Mouse (Mus musculus) spleen, postnatal 10 days (tissue): ENCODE measurements around the gene Gm12166.

ENCODE experiments used
- DNase-seq, 2 experiments: peaks; one replicate each; pipeline ENCODE4 v3.0.0; 2021 to 2022; ENCODE audit warnings: low spot score in 2 of 2

The Gm12166 gene

DNA sequence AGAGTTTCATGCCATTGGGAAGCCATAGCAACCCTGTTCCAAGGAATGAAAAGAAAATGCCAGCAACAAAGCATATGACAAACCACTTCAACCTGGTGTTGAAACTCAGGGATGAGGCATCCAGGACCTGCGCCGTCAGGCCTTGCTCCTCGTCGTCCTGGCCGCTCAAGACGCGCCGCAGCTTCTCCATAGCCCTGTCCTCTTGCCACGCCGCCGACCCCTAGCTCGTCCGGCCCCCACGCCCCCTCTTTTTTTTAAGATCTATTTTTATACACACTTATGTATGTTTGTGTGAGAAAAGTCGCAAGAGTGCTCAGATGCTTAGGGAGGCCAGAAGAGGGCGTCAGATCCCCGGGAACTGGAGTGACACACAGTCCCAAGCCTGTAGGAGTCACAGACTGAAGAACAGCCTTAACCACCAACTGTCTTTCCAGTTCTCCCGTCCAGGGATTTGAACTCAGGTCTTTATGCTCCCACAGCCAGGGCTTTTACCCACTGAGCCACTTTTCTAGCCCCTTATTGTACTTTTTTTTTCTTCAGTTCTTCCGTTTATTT lies at the start of gene Gm12166:
Gene Gm12166 (minus strand): TSS at position 217 of the 555 bp plus-strand sequence.
- DNase-seq: peak in 1 of 2 experiments; percentile 79

DNA sequence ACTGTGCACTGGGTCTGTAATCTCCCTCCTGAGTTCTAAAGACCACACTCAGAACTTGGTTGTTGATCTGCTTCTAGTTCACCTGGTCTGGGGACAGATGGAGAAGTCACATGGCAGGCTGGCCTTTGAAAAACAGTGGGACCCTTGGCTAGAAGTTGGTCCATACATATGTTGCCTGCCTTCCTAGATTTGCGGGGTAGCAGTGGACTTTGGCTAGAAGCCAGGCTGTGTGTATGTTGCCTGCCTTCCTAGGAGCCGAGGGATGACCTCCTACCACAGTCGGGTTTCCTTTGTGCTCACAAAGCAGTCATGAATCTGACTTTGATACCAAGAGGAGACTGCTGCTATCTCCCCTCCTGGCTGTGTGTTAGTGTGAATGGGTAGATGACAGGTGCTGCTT lies 44.9 kb upstream of the Gm12166 start:
- DNase-seq: no peak

DNA sequence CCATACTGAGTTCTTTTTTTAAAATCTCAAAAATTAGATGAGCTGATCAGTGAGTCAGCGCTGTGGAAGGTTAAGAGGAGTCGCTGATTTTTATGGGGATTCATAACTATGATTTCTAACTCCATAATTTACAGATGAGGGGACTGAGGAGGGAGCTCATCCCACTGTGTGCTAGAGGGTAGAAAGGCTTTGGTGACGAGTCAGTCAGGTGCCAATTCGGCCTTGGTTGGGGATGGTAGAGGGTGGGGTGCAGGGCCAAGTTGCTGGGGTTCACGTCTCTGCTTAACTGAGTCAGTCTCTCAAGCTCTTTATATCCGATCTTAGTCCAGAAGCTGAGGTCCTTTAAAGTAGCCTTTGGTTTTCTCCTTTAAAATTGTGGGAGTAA lies 44.1 kb upstream of the Gm12166 start:
- DNase-seq: no peak

DNA sequence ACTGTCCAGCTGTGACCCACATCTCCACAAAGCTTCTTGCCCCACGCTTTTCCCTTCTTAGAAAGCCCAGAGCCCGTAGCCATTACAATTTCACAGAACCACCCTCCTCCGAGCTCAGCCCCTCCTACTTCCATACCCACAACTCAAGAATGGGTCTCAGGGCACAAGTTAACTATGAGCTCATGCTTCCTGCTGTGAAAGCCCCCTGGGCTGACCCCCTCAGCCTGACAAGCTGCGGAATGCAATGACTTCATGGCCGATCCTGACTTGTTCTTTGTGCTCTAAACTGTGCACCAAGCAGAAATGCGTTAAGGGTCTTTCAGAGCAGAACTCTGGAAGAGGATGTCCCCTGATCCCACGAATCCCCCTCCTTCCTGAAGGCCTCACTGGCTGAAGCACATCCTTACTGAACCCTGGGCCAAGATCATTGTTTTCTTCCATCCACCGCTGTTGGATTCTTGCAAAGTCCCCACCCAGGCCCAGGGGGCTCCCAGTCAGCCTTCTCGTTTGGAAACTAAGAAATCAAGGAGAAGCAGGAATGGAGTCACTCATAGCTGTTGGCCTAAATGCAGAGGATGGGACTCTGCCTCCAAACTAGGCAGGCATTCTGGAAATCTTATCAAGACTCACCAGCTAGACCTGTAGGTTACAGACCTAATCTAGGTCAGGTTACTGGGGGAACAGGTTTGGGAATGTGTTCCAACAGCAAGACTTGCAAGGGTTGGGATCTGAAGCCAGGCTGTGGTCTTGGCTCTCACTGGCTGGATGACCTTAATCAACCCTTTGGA lies 43.5 kb upstream of the Gm12166 start:
- no peak for DNase-seq

DNA sequence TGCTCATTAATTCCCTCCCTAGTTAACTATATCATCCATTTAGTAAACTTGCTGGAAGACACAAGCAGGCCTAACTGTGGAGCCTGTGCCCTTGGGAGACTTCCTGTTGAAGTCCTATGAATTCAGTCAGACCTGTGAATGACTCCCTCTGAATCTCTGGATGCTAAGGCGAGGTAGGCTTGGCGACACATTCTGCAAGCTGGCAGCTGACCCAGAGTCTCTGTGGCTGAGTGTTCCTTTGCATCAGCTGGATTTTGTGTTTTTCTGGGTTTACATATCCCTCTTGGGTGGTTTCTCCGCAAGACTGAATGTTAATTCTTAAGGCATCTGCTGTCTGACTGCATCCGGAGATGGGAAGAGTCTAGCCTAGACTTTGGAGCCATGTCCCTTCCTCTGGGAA lies 40.0 kb upstream of the Gm12166 start:
- no peak for DNase-seq

DNA sequence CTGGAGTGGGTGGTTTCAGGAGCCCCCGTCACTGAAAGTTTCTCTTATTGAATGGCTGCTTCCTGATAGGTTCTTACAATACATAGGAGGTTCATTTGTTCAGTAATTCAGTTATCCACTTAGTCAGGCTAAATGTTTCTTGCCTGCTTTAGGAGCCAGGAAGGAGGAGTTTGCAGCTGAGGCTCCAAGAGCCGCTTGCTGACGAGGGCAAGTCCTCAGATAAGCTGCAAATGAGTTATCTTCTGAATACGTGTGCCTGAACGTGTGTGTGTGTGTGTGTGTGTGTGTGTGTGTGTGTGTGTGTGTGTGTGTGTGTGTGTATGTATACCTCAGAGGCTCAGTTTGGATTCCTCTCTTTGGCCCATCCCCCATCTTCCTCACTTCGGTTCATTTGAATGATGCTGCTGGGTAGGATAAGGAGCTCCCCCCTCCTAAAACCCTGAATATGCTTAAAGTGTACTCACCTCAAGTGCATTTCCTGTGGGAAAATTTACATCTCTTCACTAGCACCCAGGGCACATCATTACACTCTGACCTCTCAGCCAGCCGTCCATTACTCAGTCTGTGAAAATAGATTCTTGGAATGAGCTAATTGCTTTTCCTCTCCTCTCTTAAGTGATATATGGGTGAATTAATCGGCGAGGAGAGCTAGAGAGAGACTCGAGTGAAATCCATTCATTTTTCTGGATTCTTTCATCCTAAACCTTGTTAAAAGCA lies 39.0 kb upstream of the Gm12166 start:
- no peak for DNase-seq

DNA sequence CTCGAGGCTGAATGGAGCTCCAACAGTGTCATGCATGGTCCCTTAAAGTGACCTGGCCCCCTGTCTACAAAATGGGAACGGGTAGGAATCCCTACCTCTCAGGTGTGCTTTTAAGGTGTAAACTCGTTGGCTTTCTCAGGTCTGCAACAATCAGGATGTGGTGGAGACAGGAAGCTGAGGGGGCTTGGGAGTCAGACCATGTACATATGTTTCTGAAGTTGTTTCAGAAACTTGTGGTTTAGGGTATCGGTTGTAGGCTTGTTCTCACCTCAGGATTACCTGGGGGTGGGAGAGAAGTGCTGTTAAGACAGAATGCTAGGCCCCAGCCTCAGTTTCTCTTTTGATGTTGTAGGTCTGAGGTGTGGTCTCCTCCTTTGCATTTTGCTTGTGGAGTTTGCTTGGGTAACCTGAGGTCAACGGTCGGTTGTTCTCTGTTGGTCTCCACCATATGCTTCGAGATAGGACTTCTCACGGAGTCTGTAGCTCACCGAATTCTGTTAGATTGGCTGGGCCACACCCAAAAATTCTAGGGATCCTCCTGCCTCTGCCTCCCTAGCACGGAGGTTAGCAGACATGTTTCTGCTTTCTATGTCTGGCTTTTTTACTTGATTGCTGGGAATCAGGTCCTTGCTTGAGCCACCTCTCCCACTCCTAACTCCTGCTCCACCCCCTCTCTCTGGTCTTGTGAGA lies 38.1 kb upstream of the Gm12166 start:
- no peak for DNase-seq

DNA sequence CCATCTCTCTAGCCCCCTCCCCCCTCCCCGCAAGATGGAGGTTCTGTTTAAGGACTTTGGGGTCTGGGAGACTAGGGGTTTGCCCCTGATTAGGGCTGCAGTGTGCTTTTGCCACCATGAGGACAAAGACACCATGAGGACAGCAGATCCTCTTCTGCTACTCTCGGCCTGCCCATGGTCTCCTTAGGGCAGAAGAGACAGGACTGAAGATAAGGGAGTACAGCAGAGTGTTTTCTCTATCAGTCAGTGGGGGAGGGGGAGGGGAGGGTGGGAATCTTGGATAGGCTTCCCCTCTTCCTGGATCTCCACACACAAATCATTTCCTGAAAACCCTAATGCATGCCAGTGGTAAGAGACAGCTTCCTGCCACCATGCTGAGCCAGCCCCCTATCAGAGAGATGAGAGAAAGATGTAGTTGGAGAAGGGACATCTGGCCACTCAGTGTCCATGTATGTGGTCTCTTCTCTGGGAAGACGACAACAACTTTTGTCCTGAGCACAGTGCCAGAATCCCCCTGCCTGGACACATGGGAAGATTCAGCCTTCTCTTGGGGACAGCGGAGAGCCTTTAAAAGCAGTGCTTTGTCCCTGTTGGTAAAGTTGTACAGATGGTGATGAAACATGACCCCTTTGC lies 37.1 kb upstream of the Gm12166 start:
- DNase-seq: no peak

DNA sequence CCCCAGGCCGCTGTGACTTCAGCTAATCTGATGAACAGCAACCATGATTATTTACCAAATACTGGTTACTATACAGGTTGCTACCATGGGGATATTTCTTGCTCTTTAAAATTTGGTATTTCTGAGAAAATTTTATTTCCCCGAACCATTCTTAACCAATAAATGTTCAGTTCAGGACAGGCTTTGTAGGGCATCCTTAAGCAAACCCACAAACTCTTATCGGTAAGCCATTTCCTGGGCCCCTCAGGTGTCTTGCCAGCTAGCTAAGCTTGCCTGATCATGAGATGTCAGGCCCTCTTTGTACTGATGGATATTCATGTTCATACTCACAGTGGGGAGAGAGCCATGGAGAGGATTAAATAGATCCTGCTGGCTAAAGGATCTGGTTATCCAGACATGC lies 34.3 kb upstream of the Gm12166 start:
- no peak for DNase-seq

DNA sequence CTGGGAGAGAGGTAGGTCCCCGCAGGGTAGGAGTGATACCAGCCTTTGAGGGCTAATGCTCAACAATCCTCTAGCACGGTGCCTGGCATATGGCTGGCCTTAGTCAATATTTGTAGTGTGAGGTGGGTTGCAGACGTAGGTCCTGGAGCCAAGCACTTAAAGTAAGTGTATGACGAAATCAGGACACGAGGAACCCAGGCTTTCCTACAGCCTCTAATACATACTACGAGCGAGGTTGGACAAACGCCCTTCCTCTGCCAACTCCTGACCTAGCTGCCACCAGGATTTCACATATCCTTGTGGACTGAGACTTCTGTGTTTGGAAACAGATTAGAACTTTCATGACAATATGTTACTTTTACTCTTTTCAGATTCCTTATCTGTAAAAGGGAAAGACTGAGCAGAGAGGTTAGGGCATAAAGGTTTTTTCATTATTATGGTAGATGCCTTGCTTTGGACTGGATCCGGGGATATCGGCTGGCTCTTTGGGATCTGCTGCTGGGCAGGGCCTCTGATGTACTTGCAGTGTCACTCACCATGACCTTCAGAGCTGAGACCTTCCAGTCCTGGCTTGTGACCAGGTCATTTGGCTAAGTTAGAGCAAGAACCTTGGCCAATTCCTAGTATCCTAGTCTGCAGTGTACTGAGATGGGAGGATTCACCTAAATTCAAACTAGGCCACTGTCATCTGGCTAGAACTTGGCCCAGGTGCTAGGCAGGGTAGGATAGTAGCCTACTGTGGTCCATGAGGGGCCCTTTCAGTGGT lies 33.5 kb upstream of the Gm12166 start:
- DNase-seq: peak in 1 of 2 experiments; percentile 7

DNA sequence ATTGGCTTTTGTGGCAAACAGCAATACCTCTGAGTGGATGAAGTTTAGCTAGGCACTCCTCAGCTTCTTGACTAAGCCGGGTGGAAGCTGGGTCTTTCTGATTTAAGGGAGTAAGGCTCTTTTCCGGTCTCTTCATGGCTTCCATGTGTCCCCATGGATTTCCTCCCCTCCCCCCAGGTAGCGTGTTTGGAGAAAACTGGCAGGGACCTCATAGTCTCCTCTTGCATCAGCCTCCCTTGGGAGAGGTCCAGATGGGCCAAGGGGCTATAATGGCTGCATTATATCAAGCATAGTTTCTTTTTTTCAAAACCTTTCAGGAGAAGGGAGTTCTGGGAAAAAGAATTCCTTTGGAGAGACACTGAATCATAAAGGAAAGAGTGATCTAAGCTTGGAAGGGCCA lies 32.4 kb upstream of the Gm12166 start:
- DNase-seq: peak in 1 of 2 experiments; percentile 11

DNA sequence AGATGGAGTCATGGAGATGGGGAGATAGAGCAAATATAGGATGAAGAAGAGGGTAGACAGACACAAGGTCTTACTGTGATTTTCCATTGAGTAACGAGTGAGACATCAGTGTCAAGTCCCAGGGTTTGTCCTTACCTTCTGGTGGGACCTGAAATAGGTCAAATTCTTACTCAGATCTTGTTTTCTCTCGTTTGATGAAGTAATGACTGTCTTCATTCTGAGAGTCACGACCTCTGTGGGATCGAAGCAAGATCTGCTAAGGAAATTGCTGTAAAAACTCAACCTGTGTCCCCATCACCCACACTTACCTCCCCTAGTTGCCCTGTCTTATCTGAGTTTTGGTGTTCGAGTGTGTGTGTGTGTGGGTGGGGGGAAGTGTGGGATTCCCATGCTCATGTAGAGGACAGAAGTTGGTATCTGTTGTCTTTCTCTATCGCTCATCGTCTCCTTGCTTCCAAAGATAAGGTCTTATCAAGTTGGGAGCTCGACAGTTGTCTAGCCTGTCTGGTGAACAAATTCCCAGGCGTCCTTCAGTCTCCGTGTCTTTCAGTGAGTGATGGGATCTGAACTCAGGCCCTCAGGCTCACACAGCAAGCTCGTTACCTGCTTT lies 31.8 kb upstream of the Gm12166 start:
- DNase-seq: peak in 1 of 2 experiments; percentile 11

DNA sequence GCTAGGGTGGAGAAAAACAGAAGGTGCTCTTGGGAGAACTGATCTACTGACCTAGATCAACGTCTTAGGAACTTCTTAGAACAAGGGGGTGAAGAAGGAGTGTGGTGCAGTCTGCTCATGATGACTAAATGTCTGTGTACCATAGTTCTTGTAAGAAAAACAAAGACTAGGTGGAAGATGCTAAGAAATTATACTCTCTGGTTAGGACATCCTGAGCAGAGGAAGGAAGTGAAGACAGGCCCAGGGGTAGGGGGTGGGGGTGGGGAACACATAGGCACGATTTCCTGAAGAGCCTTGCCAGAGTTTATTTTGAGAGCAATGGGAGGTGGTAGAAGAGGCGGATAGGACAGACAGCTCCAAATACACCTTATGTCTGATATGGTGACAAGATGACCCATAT lies 31.3 kb upstream of the Gm12166 start:
- no peak for DNase-seq

DNA sequence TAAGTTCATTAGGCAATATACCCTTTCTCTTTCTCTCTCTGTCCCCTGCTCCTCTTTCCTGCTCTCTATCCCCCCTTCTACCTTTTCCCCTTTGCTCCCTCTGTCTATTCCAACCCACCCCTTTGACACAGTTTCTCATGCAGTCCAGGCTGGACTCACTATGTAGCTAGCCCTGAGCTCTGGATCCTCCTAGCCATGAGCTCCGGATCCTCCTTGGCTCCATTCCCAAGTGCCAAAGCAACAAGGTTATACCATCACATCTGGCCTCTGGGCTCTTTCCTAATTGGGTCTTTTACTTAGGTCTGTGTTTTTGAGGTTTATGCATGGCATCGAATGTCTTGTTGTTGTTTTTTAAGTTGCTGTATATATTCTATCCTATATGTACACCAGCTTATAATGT lies 29.0 kb upstream of the Gm12166 start:
- DNase-seq: no peak

DNA sequence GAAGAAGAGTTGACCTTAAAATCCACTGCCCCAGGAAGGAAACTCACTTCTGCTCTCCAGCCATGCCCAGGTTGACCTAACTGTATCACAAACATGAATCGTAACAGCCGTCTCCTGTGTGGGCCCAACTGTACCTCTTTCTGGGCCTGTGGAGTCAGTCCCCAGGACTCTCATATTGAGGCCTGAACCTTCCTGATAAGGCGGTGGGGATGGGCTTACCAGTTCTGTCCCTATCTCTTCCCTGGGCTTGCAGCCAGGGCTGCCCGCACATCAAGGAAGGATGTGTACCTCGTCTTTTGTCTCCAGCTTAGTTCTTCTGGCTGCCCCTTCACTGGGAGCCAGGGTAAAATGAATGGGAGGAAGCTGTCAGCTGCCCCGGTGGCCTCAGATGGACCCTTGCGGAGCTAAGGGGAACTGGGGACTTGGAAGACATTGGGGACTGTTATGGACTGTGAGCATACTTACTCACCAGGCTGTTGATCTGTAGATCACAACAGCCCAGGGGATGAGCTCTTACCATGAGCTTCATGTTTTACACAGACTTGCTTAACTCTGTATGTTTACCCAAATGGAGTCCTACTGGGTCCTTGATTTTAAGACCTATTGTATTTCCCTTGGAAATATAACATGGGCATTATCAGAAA lies 25.7 kb upstream of the Gm12166 start:
- DNase-seq: peak; percentile 71 to 81

DNA sequence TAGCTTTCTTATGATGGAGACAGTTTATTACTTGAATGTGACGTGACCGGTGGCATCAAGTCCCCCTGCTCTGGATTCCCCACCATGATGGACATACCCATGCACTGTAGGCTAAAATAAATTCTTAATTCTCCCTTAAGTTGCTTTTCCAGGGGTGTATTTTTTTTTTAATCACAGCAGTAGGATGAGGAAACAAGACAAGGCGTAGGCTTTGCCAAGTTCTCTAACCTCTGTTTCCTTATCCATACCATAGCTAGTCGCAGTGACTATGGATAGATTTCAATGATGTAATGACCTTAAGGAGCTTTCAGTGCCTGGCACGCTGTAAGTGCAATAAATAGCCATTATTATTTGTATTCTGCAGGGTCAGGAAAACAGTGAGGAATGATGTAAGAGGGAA lies 25.2 kb upstream of the Gm12166 start:
- DNase-seq: peak in 1 of 2 experiments; percentile 9

DNA sequence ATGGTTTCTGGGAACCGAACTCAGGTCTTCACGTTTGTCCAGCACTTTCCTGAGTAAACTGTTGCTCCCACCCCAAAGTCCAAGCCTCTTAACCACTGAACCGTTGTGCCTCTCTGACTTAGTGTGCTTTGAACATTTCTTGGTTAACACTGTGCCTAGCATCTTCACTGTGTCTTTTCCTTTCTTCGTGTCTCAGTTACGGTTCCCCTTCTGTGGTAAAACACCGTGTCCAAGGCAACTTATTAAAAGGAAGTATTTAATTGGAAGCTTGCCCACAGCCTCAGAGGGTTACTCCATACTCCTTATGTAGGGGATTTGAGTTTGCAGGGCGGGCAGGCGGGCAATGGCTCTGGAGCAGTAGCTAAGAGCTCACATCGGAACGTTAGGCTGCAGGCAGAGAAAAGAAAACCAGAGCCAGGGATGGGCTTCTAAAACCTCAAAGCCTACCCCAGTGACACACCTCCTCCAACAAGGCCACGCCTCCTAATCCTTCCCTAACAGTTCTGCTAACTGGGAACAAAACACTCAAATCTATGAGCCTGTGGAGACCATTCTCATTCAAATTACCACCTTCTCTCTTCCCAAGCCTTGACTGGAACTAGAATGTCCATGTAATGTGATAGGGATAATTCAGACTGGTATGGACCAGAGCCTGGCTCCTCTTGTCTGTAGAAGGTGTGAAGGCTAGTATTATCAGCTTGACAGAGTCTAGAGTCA lies 24.5 kb upstream of the Gm12166 start:
- peak in 1 of 2 experiments; percentile 12 for DNase-seq

DNA sequence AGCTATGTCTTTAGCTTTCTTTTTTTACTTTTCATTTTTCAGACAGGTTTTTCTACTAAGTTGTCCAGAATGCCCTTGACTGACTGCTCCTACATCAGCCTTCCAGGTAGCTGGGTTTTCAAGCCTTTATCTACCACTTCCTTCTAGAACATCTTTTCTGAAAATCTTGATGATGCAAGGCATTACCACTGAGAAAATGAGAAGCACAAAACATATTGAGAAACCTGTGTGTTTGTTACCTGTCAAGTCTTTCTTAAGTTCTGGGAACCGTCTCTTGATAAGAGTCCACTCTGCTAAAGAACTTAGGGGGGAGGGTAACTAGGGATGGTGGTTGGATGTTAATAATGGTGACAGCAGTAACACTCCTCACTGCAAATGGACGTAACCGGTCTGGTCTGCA lies 23.4 kb upstream of the Gm12166 start:
- no peak for DNase-seq

DNA sequence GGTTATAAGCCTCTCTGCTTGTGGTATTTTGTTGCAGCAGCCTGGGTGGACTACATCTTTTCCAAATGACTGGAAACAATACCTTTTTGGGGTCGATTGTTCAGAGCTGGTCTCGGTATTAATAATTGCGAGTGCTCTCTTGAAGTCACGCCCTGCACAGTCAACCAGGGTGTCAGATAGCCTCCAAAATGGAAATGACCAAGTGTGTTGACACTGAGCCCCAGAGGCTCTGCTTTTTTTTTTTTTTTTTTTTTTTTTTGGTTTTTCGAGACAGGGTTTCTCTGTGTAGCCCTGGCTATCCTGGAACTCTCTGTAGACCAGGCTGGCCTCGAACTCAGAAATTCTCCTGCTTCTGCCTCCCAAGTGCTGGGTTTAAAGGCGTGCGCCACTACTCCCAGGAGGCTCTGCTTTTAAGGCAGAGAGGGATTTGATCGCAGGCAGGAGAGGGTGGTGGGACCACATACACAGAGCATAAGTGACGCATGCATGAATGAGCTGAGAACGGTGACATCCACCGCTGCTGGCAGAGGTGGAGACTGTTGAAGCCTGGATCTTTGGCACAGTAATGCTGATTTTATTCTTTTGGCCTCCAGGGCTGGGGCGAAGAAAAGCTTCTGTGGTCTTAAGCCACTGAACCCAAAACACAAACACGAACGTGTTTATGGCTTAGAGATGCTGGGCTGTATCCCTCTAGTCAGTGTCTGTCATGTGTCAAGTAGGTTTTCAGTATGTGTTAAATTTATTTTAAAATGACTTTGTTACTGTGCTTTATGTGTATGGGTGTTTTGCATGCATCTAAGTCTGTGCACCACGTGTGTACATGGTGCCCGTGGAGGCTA lies 21.9 kb upstream of the Gm12166 start:
- DNase-seq: no peak
